In the genomic region with DNA sequence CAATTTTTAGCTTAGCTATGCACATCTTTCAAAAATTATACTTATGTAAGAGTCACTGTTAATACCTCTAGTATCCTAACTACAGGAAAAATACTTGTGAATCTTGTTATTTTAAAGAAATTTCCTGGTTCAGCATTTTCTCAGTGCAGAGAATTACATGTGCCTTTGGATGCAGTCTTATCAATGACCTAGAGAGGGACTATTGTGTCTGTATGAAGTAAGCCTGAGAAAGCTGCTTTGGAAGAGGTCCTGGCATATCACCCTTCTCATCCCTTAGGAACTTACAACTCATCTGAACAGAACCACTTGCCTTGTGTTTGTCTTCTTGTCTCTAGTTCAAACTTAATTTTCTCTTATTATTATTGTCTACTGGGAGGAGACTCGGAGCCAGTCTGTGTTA, we compare ENCODE assay signal across 14 mouse cellular contexts. TPM values are rescaled to one million over a fixed set of nuclear protein-coding genes. Genes with fewer than 3 reads are reported as not detected.
DNase-seq lines count a peak whose midpoint lies in the region; ATAC-seq and TF ChIP-seq lines count a peak whose summit lies in the region.
"Had no signal": no experiment of that assay in that cellular context is flagged by ENCODE, and none has a peak within 500 bp of the region (broad histone marks: within the 10 kb centered on the region; RNA-seq: fewer than 3 reads in every experiment).

No protein-coding gene starts in this region.

- no peak for DNase-seq in heart, adult 8-10 months (ENCODE audit: low spot score)
- peak; percentile 44 for DNase-seq in liver, adult 2 months (ENCODE audit: extremely low read depth, low read depth, low spot score)
- DNase-seq in liver = no peak
- DNase-seq in Patski (ENCODE audit: low read depth, low spot score) = no peak
- no peak for DNase-seq in gastrocnemius, postnatal 36 days
- DNase-seq: adrenal gland, postnatal 25 days; kidney, adult 11 months; kidney, postnatal 4 days had no signal

- intact Hi-C loops in gastrocnemius, postnatal 36 days (cut with DNase I) = no loop called here

- POLR2A ChIA-PET in Patski (lab: Charles Lee) = no interaction called here

- CTCF ChIA-PET in Patski (lab: Charles Lee) = interaction anchor here (0.9 to 1.7 kb wide), 3 partner anchors 9 to 52 kb away, joined by 3 to 6 read pairs (median 5); no protein-coding TSS in a partner anchor

- H3K4me1 ChIP-seq in heart, embryonic 13.5 days = peaks cover 43% of the 10 kb centered on the region
- peaks cover 17% of the 10 kb centered on the region for H3K4me1 ChIP-seq in liver, adult 2 months (ENCODE audit: control insufficient read depth, insufficient read depth, low read length)
- peaks cover 13% of the 10 kb centered on the region for H3K4me1 ChIP-seq in midbrain, embryonic 16.5 days (ENCODE audit: control insufficient read depth, insufficient read depth, low read length)
- H3K4me1 ChIP-seq: liver, embryonic 15.5 days had no signal

- no peaks in the 10 kb centered on the region for H3K27me3 ChIP-seq in heart, embryonic 13.5 days (replicated peaks)
- H3K27me3 ChIP-seq in liver, adult 2 months (ENCODE audit: control insufficient read depth, insufficient read depth, low read length) = no peaks in the 10 kb centered on the region
- no peaks in the 10 kb centered on the region for H3K27me3 ChIP-seq in Patski
- no peaks in the 10 kb centered on the region for H3K27me3 ChIP-seq in midbrain, embryonic 16.5 days (ENCODE audit: control insufficient read depth, insufficient read depth, low read depth, low read length)

- peak overlapping the region; percentile 71 for H3K4me2 ChIP-seq in heart, embryonic 13.5 days
- peak overlapping the region; percentile 7 for H3K4me2 ChIP-seq in midbrain, embryonic 16.5 days (ENCODE audit: low read length)
- H3K4me2 ChIP-seq: liver, embryonic 15.5 days had no signal

- WGBS in heart, embryonic 13.5 days = 79% methylated on average over 1 of the region's 1 CpGs
- WGBS in liver, adult 2 months = 78% methylated on average over 1 of the region's 1 CpGs
- WGBS in midbrain, embryonic 16.5 days = 82% methylated on average over 1 of the region's 1 CpGs

- in situ Hi-C loops in Patski (cut with MboI; ENCODE audit: low pct_unique_long_range_greater_than_20kb) = loop anchor here (5.0 to 10.0 kb wide), 2 partner anchors 89 to 767 kb away; no protein-coding TSS in a partner anchor

- H3K27ac ChIP-seq in heart, embryonic 13.5 days (replicated peaks) = no peak overlapping the region
- no peak overlapping the region for H3K27ac ChIP-seq in liver, adult 2 months (replicated peaks; ENCODE audit: insufficient read depth, low read depth, low read length)
- no peak overlapping the region for H3K27ac ChIP-seq in midbrain, embryonic 16.5 days (ENCODE audit: low read length)
- H3K27ac ChIP-seq: heart, embryonic 10.5 days; liver, embryonic 15.5 days had no signal

- no peak for TF ChIP-seq POLR2A in liver, adult 2 months (IDR thresholded peaks at IDR 0.05; ENCODE audit: extremely low read depth, insufficient read depth, low read length)

- no peak for TF ChIP-seq CTCF in liver, adult 2 months (IDR thresholded peaks at IDR 0.05; ENCODE audit: low read depth, low read length)
- TF ChIP-seq CTCF in Patski (IDR thresholded peaks at IDR 0.05) = peak; percentile 35

- H3K9me3 ChIP-seq in heart, embryonic 13.5 days = no peaks in the 10 kb centered on the region
- no peaks in the 10 kb centered on the region for H3K9me3 ChIP-seq in midbrain, embryonic 16.5 days (replicated peaks; ENCODE audit: control insufficient read depth, low read length, poor library complexity, severe bottlenecking)
- H3K9me3 ChIP-seq: heart, embryonic 10.5 days; liver, embryonic 15.5 days had no signal

- no peak for ATAC-seq in heart, embryonic 13.5 days (ENCODE audit: extremely low read depth, insufficient number of reproducible peaks, low FRiP score, low TSS enrichment)
- no peak for ATAC-seq in Patski
- ATAC-seq in midbrain, embryonic 16.5 days = no peak
- ATAC-seq in activated CD4-positive, CD25-positive, alpha-beta regulatory T cell, adult 4 months = no peak

- peaks cover 16% of the 10 kb centered on the region for H3K79me2 ChIP-seq in liver, adult 2 months (ENCODE audit: control insufficient read depth, insufficient read depth, low read length)

- H3K9ac ChIP-seq in heart, embryonic 13.5 days = no peak overlapping the region
- no peak overlapping the region for H3K9ac ChIP-seq in liver, adult 2 months (ENCODE audit: low read depth, low read length)
- H3K9ac ChIP-seq in midbrain, embryonic 16.5 days (ENCODE audit: low read depth, low read length) = no peak overlapping the region
- H3K9ac ChIP-seq: liver, embryonic 15.5 days had no signal

- no peaks in the 10 kb centered on the region for H3K36me3 ChIP-seq in heart, embryonic 13.5 days
- H3K36me3 ChIP-seq in liver, adult 2 months (ENCODE audit: control insufficient read depth, insufficient read depth, low read length) = no peaks in the 10 kb centered on the region
- H3K36me3 ChIP-seq in midbrain, embryonic 16.5 days (ENCODE audit: control insufficient read depth, insufficient read depth, low read length) = no peaks in the 10 kb centered on the region
- H3K36me3 ChIP-seq: heart, embryonic 10.5 days; liver, embryonic 15.5 days had no signal

- H3K4me3 ChIP-seq in heart, embryonic 13.5 days = no peak overlapping the region
- no peak overlapping the region for H3K4me3 ChIP-seq in liver, adult 2 months (ENCODE audit: insufficient read depth, low read depth, low read length)
- no peak overlapping the region for H3K4me3 ChIP-seq in midbrain, embryonic 16.5 days (ENCODE audit: low read depth, low read length)
- H3K4me3 ChIP-seq: erythroblast, embryonic 14.5 days; heart, embryonic 10.5 days; liver, embryonic 15.5 days had no signal

RNA-seq across cellular contexts. Expression of gene Ptprk, which starts 3.6 kb away (rescaled TPM):
- 31.3 and 38.0 TPM in 2 replicates for polyA plus RNA-seq in heart, embryonic 13.5 days (2015; fragmentation: Nextera tagmentation; extraction: Ambion mirVana)
- 10 to 100 TPM; 15.3 to 19.6 (median 17.3) TPM for total RNA-seq in heart, adult 8-10 months (2022)
- 47.5 and 62.8 TPM in 2 replicates for total RNA-seq in liver, adult 2 months (2014; rRNA removed)
- 20.5 and 23.2 TPM in 2 replicates for polyA plus RNA-seq in liver, adult 2 months (2012; rRNA removed)
- polyA plus RNA-seq in Patski (2021) = 88.2 TPM
- 31.4 and 33.8 TPM in 2 replicates for polyA plus RNA-seq in midbrain, embryonic 16.5 days (2015; fragmentation: Nextera tagmentation; extraction: Ambion mirVana)
- 1 to 10 TPM; 4.0 to 4.5 TPM for total RNA-seq in gastrocnemius, postnatal 36 days (2021)
- under 1 TPM in 1 of 2 experiments, not detected in 1; 0.81 TPM for polyA plus RNA-seq in activated CD4-positive, CD25-positive, alpha-beta regulatory T cell, adult 4 months (2017; shearing (Covaris generic))

Comparison
In these comparisons a context has a peak if more than half of its experiments do, and no peak if none do; other contexts are left out.
1. RNA of gene Ptprk, which starts 3.6 kb away (polyA plus RNA-seq): 88.2 TPM in Patski (single experiment), 31.4 to 33.8 TPM in midbrain, embryonic 16.5 days, 31.3 to 38.0 TPM in heart, embryonic 13.5 days and 20.5 to 23.2 TPM in liver, adult 2 months; 0.81 TPM in activated CD4-positive, CD25-positive, alpha-beta regulatory T cell, adult 4 months; every median in the first group is over 10 times any median in the second.